Mouse (Mus musculus) heart, adult 2 months (tissue): ENCODE results near the gene Hsdl1.

Source experiments
- CTCF ChIP-seq: fragments of 200-600 bp; IDR thresholded peaks from 2 replicates; pipeline ENCODE4 v1.8.1; 2022; ENCODE audit warnings: antibody characterized with exemption, mild to moderate bottlenecking, moderate library complexity
- EP300 ChIP-seq: fragments of 200-500 bp; IDR thresholded peaks from 2 replicates; pipeline ENCODE4 v1.6.1; 2011; ENCODE audit warnings: low read depth, low read length, control low read depth; ENCODE audit not compliant: insufficient read depth
- POLR2A ChIP-seq: fragments of 200-500 bp; IDR thresholded peaks from 2 replicates; pipeline ENCODE4 v1.6.1; 2011; ENCODE audit warnings: mild to moderate bottlenecking, low read depth, low read length, control low read depth; ENCODE audit not compliant: insufficient read depth

- TF ChIP-seq POLR2A (peak; percentile 88), EP300 (peak; percentile 17; the same call in 1 of the 2 replicates), CTCF (peak; percentile 45)
These were observed 16.2 kb downstream of the Hsdl1 start, which contains the start of gene Mbtps1 for GRCm38 (mm10) chr8:119558603-119559401.
